Mouse (Mus musculus) lung, postnatal 0 days (tissue): ENCODE results near the gene Mcm3ap. TPM values are rescaled to one million over a fixed set of nuclear protein-coding genes. Genes with fewer than 3 reads are reported as not detected.

Experiments
- ATAC-seq: fragments of 200-750 bp; cut with Nextera tagmentation; 2 replicates; pipeline ENCODE4 v1.8.0; 2017; ENCODE audit warnings: moderate library complexity
- DNase-seq: peaks from one replicate; pipeline ENCODE4 v3.0.0-alpha.2; 2016; ENCODE audit warnings: low spot score
- H3K27ac ChIP-seq: fragments of 300-500 bp; sonication (generic); 2 replicates; pipeline ENCODE4 v1.5.1; 2014; ENCODE audit warnings: antibody characterized with exemption, mild to moderate bottlenecking, low read length, mixed read lengths
- H3K27me3 ChIP-seq: fragments of 300-500 bp; sonication (generic); replicated peaks from 2 replicates; pipeline ENCODE4 v1.6.1; 2014; ENCODE audit warnings: low read length, mixed read lengths; ENCODE audit not compliant: insufficient read depth
- H3K36me3 ChIP-seq: fragments of 300-500 bp; sonication (generic); 2 replicates; pipeline ENCODE4 v1.6.1; 2014; ENCODE audit warnings: low read length, mixed read lengths; ENCODE audit not compliant: insufficient read depth
- H3K4me1 ChIP-seq: fragments of 300-500 bp; sonication (generic); 2 replicates; pipeline ENCODE4 v1.6.1; 2014; ENCODE audit warnings: antibody characterized with exemption, low read depth, low read length, mixed read lengths; ENCODE audit not compliant: insufficient read depth
- H3K4me2 ChIP-seq: fragments of 300-500 bp; sonication (generic); replicated peaks from 2 replicates; pipeline ENCODE4 v1.6.1; 2014; ENCODE audit warnings: low read depth, mild to moderate bottlenecking, low read length, moderate library complexity, mixed read lengths
- H3K4me3 ChIP-seq: fragments of 300-500 bp; sonication (generic); 2 replicates; pipeline ENCODE4 v1.5.1; 2014; ENCODE audit warnings: low read depth, low read length
- H3K9ac ChIP-seq: fragments of 300-500 bp; sonication (generic); replicated peaks from 2 replicates; pipeline ENCODE4 v1.6.1; 2014; ENCODE audit warnings: low read depth, mild to moderate bottlenecking
- H3K9me3 ChIP-seq: fragments of 300-500 bp; sonication (generic); 2 replicates; pipeline ENCODE4 v1.6.1; 2016; ENCODE audit warnings: low read length, mixed read lengths
- CTCF ChIP-seq: IDR thresholded peaks from 2 replicates; pipeline ENCODE4 v1.5.1; 2016; ENCODE audit warnings: antibody characterized with exemption, mild to moderate bottlenecking
- EP300 ChIP-seq: IDR thresholded peaks from 2 replicates; pipeline ENCODE4 v1.6.1; 2016; ENCODE audit warnings: antibody characterized with exemption, mild to moderate bottlenecking, control low read depth
- WGBS: fragments of 180-500 bp; shearing (Covaris S2); extraction: QIAGEN DNeasy Blood & Tissue Kit; methylation state at CpG from one replicate; pipeline ENCODE4 v1.1.7; 2014; 5-methylcytosine and 5-hydroxymethylcytosine counted together
- polyA plus RNA-seq: library from polyadenylated mRNA; unstranded; fragments of >200 nt; fragmentation: Nextera tagmentation; extraction: Ambion mirVana; gene quantifications from 2 replicates; pipeline ENCODE4 v1.2.1, GENCODE M21; 2015

The Mcm3ap gene
- polyA plus RNA-seq, 1 experiment from 2014 or later: 41.9 TPM

GRCm38 (mm10) chr10:76488265-76488664 is 19.5 kb downstream of the Mcm3ap start:
- no peak for TF ChIP-seq EP300
- TF ChIP-seq CTCF: no peak
- H3K27me3 ChIP-seq: no peaks in the 10 kb centered on the region
- ATAC-seq (no peak), DNase-seq (no peak)
- no peaks in the 10 kb centered on the region for H3K9me3 ChIP-seq
- H3K4me3 ChIP-seq: no peak overlapping the region
- H3K9ac ChIP-seq: no peak overlapping the region
- H3K27ac ChIP-seq: no peak overlapping the region
- no peaks in the 10 kb centered on the region for H3K4me1 ChIP-seq
- WGBS: 92% methylated on average over 8 of the region's 8 CpGs
- H3K36me3 ChIP-seq: peaks cover 50% of the 10 kb centered on the region
- no peak overlapping the region for H3K4me2 ChIP-seq

DNA sequence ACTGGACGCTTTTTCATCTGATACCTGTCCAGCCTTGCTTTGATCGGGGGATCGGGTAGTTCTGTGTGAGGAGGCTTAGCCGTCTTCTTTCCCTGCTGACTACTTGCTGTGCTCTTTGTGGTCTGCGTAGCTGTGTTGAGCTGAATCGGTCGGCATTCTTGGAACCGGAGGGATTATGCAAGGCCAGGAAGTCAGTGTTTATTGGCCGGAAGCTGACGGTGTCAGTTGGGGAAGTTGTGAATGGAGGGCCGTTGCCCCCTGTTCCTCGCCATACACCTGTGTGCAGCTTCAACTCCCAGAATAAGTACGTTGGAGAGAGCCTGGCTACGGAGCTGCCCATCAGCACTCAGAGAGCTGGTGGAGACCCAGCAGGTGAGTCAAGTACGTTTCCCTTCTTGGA is 20.5 kb downstream of the Mcm3ap start:
- peaks cover 52% of the 10 kb centered on the region for H3K36me3 ChIP-seq
- no peak overlapping the region for H3K4me2 ChIP-seq
- WGBS: 75% methylated on average over 15 of the region's 15 CpGs
- H3K9ac ChIP-seq: no peak overlapping the region
- TF ChIP-seq EP300: no peak
- no peak for TF ChIP-seq CTCF
- ATAC-seq (no peak), DNase-seq (no peak)
- no peaks in the 10 kb centered on the region for H3K9me3 ChIP-seq
- H3K27me3 ChIP-seq: no peaks in the 10 kb centered on the region
- no peak overlapping the region for H3K27ac ChIP-seq
- no peaks in the 10 kb centered on the region for H3K4me1 ChIP-seq
- H3K4me3 ChIP-seq: no peak overlapping the region

GRCm38 (mm10) chr10:76493527-76493926 is 24.8 kb downstream of the Mcm3ap start:
- ATAC-seq (no peak), DNase-seq (no peak)
- Histone ChIP-seq H3K4me3 (no peak overlapping the region), H3K4me1 (no peaks in the 10 kb centered on the region), H3K27me3 (no peaks in the 10 kb centered on the region), H3K36me3 (peaks cover 52% of the 10 kb centered on the region), H3K9me3 (no peaks in the 10 kb centered on the region), H3K4me2 (no peak overlapping the region), H3K9ac (no peak overlapping the region), H3K27ac (no peak overlapping the region)
- WGBS: 70% methylated on average over 1 of the region's 1 CpGs
- TF ChIP-seq EP300 (no peak), CTCF (no peak)

DNA sequence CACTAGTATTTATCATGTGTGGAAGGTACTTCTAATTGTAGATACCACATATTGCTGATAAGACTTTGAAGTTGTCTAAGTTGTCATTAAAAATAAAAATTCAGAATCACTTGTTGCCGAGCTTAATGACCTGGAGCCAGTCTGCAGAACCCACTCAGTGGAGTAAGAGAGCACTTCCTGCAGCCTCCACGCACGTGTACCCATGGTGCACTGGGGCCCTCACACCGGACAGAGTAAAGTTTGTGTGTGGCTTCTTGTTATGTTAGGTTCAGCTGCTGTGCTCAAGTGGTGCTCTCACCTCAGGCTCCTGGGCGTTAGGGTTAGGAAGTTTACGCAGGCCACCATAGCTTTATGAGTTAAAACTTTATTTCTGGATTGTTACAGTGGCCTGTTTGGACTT is 26.8 kb downstream of the Mcm3ap start:
- Histone ChIP-seq H3K9me3 (no peaks in the 10 kb centered on the region), H3K4me2 (no peak overlapping the region), H3K27me3 (no peaks in the 10 kb centered on the region), H3K36me3 (peaks cover 47% of the 10 kb centered on the region), H3K4me1 (no peaks in the 10 kb centered on the region), H3K27ac (no peak overlapping the region), H3K4me3 (no peak overlapping the region), H3K9ac (no peak overlapping the region)
- WGBS: 85% methylated on average over 6 of the region's 6 CpGs
- DNase-seq: no peak
- TF ChIP-seq EP300: no peak
- ATAC-seq: no peak

- no peak overlapping the region for H3K27ac ChIP-seq
- no peaks in the 10 kb centered on the region for H3K9me3 ChIP-seq
- no peak overlapping the region for H3K9ac ChIP-seq
- 86% methylated on average over 7 of the region's 7 CpGs for WGBS
- DNase-seq (no peak), ATAC-seq (no peak)
- H3K27me3 ChIP-seq: no peaks in the 10 kb centered on the region
- TF ChIP-seq CTCF: no peak
- no peak for TF ChIP-seq EP300
- no peak overlapping the region for H3K4me2 ChIP-seq
- H3K36me3 ChIP-seq: peaks cover 47% of the 10 kb centered on the region
- no peaks in the 10 kb centered on the region for H3K4me1 ChIP-seq
- H3K4me3 ChIP-seq: no peak overlapping the region
Measured at GRCm38 (mm10) chr10:76496366-76496765, 27.6 kb downstream of the Mcm3ap start.

DNA sequence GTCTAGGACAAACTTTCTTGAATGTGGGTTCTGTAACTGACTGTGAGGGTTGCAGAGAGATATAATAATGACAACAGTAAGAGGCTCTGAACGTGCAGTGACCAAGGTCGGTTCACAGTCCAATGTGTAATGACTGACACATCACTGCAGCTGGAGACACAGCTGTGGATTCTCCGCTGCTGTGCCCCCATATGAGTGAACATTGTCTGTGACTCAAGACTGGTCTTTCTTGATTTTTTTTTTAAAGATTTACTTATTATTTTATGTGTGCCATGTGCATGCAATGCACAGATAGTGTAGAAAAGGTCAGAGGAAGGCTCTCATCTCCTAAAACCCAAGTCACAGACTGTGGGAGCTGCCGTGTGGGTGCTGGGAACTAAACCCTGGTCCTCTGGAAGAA is 28.8 kb downstream of the Mcm3ap start:
- no peak overlapping the region for H3K27ac ChIP-seq

GRCm38 (mm10) chr10:76504271-76504943 is 35.7 kb downstream of the Mcm3ap start:
- Histone ChIP-seq H3K4me3 (no peak overlapping the region), H3K4me2 (no peak overlapping the region), H3K27me3 (no peaks in the 10 kb centered on the region), H3K36me3 (peaks cover 39% of the 10 kb centered on the region), H3K9ac (no peak overlapping the region), H3K4me1 (no peaks in the 10 kb centered on the region), H3K27ac (no peak overlapping the region), H3K9me3 (no peaks in the 10 kb centered on the region)
- ATAC-seq: no peak
- TF ChIP-seq EP300 (no peak), CTCF (no peak)
- WGBS: 75% methylated on average over 11 of the region's 11 CpGs
- DNase-seq: no peak

More for the DNA sequence above, 28.8 kb downstream of the Mcm3ap start:
- no peaks in the 10 kb centered on the region for H3K27me3 ChIP-seq
- ATAC-seq: no peak
- no peak for DNase-seq
- no peak overlapping the region for H3K9ac ChIP-seq
- TF ChIP-seq EP300 (no peak), CTCF (no peak)
- 95% methylated on average over 4 of the region's 4 CpGs for WGBS
- H3K4me1 ChIP-seq: no peaks in the 10 kb centered on the region
- H3K36me3 ChIP-seq: peaks cover 49% of the 10 kb centered on the region
- H3K4me3 ChIP-seq: no peak overlapping the region
- H3K4me2 ChIP-seq: no peak overlapping the region
- H3K9me3 ChIP-seq: no peaks in the 10 kb centered on the region
